Mouse (Mus musculus): ENCODE data around the gene Cog1.

GRCm38 (mm10) chr11:113666205-113666604 lies 17.2 kb downstream of the Cog1 start:
- TF ChIP-seq POLR2A (IDR thresholded peaks at IDR 0.05; ENCODE audit: control insufficient read depth in 1 of 2, insufficient read depth in 1 of 2, low read depth in 1 of 2, low read length in 2 of 2, poor library complexity in 1 of 2): no peak
- no peak for TF ChIP-seq SMC3 (IDR thresholded peaks at IDR 0.05; ENCODE audit: low read depth, low read length)
- TF ChIP-seq CTCF (IDR thresholded peaks at IDR 0.05 in 2 of 3, conservative IDR thresholded peaks at IDR 0.05 in 1 of 3; ENCODE audit: control insufficient read depth in 1 of 3, insufficient read depth in 1 of 3, low read depth in 2 of 3, low read length in 3 of 3, poor library complexity in 1 of 3, severe bottlenecking in 1 of 3): no peak
- TF ChIP-seq NRF1 (IDR thresholded peaks at IDR 0.05; ENCODE audit: insufficient read depth, low read depth, low read length, poor library complexity, severe bottlenecking): no peak
- no peak for TF ChIP-seq NELFE (IDR thresholded peaks at IDR 0.05; ENCODE audit: low read depth, low read length)
- peak; percentile 42 for TF ChIP-seq GATA1 (IDR thresholded peaks at IDR 0.05; ENCODE audit: low read depth, low read length)
- TF ChIP-seq TAL1 (IDR thresholded peaks at IDR 0.05; ENCODE audit: low read length): no peak
- TF ChIP-seq ETS1 (IDR thresholded peaks at IDR 0.05; ENCODE audit: low read depth, low read length): 0 out of 2 replicates have a peak, but pooled peaks have one; percentile 14
- TF ChIP-seq TCF12 (IDR thresholded peaks at IDR 0.05; ENCODE audit: low read depth, low read length): no peak
- no peak for TF ChIP-seq TBP (IDR thresholded peaks at IDR 0.05; ENCODE audit: low read depth, low read length)
- no peak for TF ChIP-seq ELF1 (IDR thresholded peaks at IDR 0.05; ENCODE audit: low read depth, low read length)

All from MEL (cell line).